Mouse (Mus musculus) heart, postnatal 0 days (tissue): ENCODE results near the gene Drosha.

Experiments
- CTCF ChIP-seq: IDR thresholded peaks from 2 replicates; pipeline ENCODE4 v1.5.1; 2016; ENCODE audit warnings: antibody characterized with exemption, control low read depth, low read depth
- EP300 ChIP-seq: IDR thresholded peaks from 2 replicates; pipeline ENCODE4 v1.6.1; 2016; ENCODE audit warnings: antibody characterized with exemption, low read depth

DNA sequence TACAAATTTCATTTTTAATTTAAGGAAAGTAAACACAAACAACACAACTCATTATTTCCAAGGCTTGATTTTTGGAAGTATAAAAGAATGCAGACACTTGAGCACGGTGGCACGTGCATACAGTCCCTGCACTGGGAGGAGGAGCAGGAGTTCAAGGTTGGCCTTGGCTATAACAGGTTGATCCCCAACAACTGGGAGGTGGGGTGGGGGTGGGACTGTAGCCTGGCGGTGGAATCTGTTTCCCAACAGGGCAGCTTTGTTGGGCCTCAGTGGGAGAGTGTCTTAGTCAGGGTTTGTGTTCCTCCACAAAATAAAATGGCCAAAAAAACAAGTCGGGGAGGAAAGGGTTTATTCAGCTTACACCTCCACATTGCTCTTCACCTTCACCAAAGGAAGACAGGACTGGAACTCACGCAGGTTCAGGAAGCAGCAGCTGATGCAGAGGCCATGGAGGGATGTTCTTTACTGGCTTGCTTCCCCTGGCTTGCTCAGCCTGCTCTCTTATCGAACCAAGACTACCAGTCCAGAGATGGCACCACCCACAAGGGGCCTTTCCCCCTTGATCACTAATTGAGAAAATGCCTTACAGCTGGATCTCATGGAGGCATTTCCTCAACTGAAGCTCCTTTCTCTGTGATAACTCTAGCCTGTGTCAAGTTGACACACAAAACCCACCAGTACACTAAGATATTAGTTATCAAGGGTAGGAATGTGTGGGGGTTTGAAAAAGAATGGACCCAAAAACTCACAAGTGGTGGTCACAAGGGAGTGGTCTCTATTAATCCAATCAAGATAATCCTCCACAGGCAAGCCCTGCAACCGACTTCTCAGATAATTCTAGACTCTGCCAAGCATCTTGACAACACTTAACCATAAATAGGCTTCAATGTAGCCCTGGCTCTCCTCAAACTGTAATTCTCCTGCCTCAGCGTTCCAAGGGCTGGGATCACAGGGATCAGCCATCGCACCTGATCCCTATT is 1.9 kb upstream of the Drosha start:
- TF ChIP-seq EP300 = no peak
- TF ChIP-seq CTCF = no peak
